Mouse (Mus musculus): ENCODE measurements around the gene Csf2rb2. TPM values are rescaled to one million over a fixed set of nuclear protein-coding genes. Genes with fewer than 3 reads are reported as not detected.
"Not testable (repeated sequence)": the region's sequence is repeated elsewhere in the genome, so short reads cannot be mapped to it uniquely, and the experiment has no call there.

Csf2rb2 gene
- polyA plus RNA-seq, 1 experiment from 2014 or later, result 0.40 TPM

- no peaks in the 10 kb centered on the region for H3K4me1 ChIP-seq
Observed at GRCm38 (mm10) chr15:78303665-78304233, 1.8 kb downstream of the Csf2rb2 start.

DNA sequence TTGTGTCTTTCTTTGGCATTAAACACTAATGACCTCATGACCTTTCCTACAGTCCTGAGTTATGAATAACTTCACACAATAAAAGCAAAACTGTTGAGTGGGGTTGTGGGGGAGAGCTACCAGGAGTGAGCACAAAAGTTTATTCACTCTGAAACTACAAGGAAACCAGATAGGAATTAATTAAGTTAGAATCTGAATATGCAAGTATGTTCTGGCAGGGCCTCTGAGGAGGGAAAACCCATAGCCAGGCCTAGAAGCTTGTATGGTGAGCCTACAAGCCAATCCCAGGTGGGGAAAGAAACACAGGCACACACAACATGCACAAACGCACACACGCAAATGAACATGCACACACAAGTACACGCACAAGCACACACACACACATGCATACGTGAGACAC lies 2.8 kb downstream of the Csf2rb2 start:
- 95% methylated on average over 4 of the region's 4 CpGs for WGBS
- H3K27ac ChIP-seq, result no peak overlapping the region
- no peaks in the 10 kb centered on the region for H3K9me3 ChIP-seq (replicated peaks)

More at GRCm38 (mm10) chr15:78303665-78304233, 1.8 kb downstream of the Csf2rb2 start:
- H3K27me3 ChIP-seq (ENCODE audit: low read depth, poor library complexity, severe bottlenecking), result no peaks in the 10 kb centered on the region
- H3K36me3 ChIP-seq, result no peaks in the 10 kb centered on the region
- no peak overlapping the region for H3K4me3 ChIP-seq
- H3K27ac ChIP-seq, result no peak overlapping the region
- no peaks in the 10 kb centered on the region for H3K9me3 ChIP-seq (replicated peaks)
- no peak for DNase-seq (ENCODE audit: low spot score)
- 87% methylated on average over 6 of the region's 6 CpGs for WGBS

GRCm38 (mm10) chr15:78300773-78301172 lies 4.7 kb downstream of the Csf2rb2 start:
- DNase-seq (ENCODE audit: low spot score), result no peak
- Histone ChIP-seq H3K27me3 (ENCODE audit: low read depth, poor library complexity, severe bottlenecking) (no peaks in the 10 kb centered on the region), H3K9me3 (replicated peaks) (no peaks in the 10 kb centered on the region), H3K4me3 (no peak overlapping the region), H3K4me1 (no peaks in the 10 kb centered on the region), H3K27ac (no peak overlapping the region), H3K36me3 (no peaks in the 10 kb centered on the region)

More for the DNA sequence above, 2.8 kb downstream of the Csf2rb2 start:
- no peak overlapping the region for H3K4me3 ChIP-seq
- H3K4me1 ChIP-seq, result no peaks in the 10 kb centered on the region
- H3K27me3 ChIP-seq (ENCODE audit: low read depth, poor library complexity, severe bottlenecking), result no peaks in the 10 kb centered on the region
- DNase-seq (ENCODE audit: low spot score), result no peak
- H3K36me3 ChIP-seq, result no peaks in the 10 kb centered on the region

GRCm38 (mm10) chr15:78299641-78300040 lies 5.9 kb downstream of the Csf2rb2 start:
- WGBS, result 80% methylated on average over 3 of the region's 3 CpGs
- no peaks in the 10 kb centered on the region for H3K4me1 ChIP-seq
- DNase-seq (ENCODE audit: low spot score), result no peak

GRCm38 (mm10) chr15:78298558-78298957 lies 7.0 kb downstream of the Csf2rb2 start:
- 91% methylated on average over 1 of the region's 1 CpGs for whole genome bisulfite sequencing
- Histone ChIP-seq H3K4me3 (no peak overlapping the region), H3K27me3 (ENCODE audit: low read depth, poor library complexity, severe bottlenecking) (no peaks in the 10 kb centered on the region), H3K9me3 (replicated peaks) (no peaks in the 10 kb centered on the region), H3K4me1 (peaks cover 2% of the 10 kb centered on the region; the same call in 1 of the 2 replicates), H3K36me3 (no peaks in the 10 kb centered on the region), H3K27ac (no peak overlapping the region)
- no peak for DNase-seq (ENCODE audit: low spot score)

More at GRCm38 (mm10) chr15:78299641-78300040, 5.9 kb downstream of the Csf2rb2 start:
- H3K4me3 ChIP-seq, result no peak overlapping the region
- no peak overlapping the region for H3K27ac ChIP-seq
- no peaks in the 10 kb centered on the region for H3K36me3 ChIP-seq
- no peaks in the 10 kb centered on the region for H3K27me3 ChIP-seq (ENCODE audit: low read depth, poor library complexity, severe bottlenecking)
- H3K9me3 ChIP-seq (replicated peaks), result no peaks in the 10 kb centered on the region

GRCm38 (mm10) chr15:78293716-78294115 lies 11.8 kb downstream of the Csf2rb2 start:
- WGBS, result 89% methylated on average over 4 of the region's 4 CpGs
- Histone ChIP-seq H3K4me1 (peaks cover 16% of the 10 kb centered on the region), H3K36me3 (no peaks in the 10 kb centered on the region), H3K9me3 (replicated peaks) (no peaks in the 10 kb centered on the region), H3K4me3 (no peak overlapping the region), H3K27ac (no peak overlapping the region), H3K27me3 (ENCODE audit: low read depth, poor library complexity, severe bottlenecking) (no peaks in the 10 kb centered on the region)
- DNase-seq (ENCODE audit: low spot score), result no peak

DNA sequence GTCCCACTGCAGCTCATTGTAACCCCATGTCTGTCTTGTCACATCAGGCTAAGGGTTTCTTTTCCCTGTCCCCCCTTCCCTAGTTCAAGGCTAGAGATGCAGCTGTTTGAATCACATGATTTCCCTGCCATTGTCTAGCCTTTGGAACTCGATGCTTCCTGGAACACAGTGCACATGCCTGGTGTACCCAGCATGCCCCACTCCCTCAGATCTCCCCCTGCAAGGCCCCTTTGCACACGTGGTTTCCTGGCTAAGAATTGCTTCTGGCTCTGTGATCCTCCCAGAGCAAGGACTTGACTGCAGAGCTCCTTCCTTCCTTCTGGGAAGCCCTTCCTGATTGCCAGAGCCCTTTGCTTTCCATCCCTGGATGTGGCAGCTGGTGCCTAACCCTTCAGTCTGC lies 12.3 kb downstream of the Csf2rb2 start:
- WGBS, result 25% methylated on average over 2 of the region's 2 CpGs
- not testable (repeated sequence) for DNase-seq (ENCODE audit: low spot score); H3K27me3 ChIP-seq (ENCODE audit: low read depth, poor library complexity, severe bottlenecking); H3K4me3 ChIP-seq; H3K36me3 ChIP-seq; H3K9me3 ChIP-seq (replicated peaks)
- Histone ChIP-seq H3K4me1 (peaks cover 16% of the 10 kb centered on the region), H3K27ac (0 out of 2 replicates have a peak overlapping the region, but pooled peaks have one; percentile 70)

- H3K36me3 ChIP-seq; H3K4me3 ChIP-seq; H3K9me3 ChIP-seq (replicated peaks); DNase-seq (ENCODE audit: low spot score); H3K27me3 ChIP-seq (ENCODE audit: low read depth, poor library complexity, severe bottlenecking); H3K27ac ChIP-seq: not testable (repeated sequence)
- peaks cover 20% of the 10 kb centered on the region for H3K4me1 ChIP-seq
- 68% methylated on average over 5 of the region's 5 CpGs for WGBS
Observed at GRCm38 (mm10) chr15:78289775-78290174, 15.7 kb downstream of the Csf2rb2 start.

GRCm38 (mm10) chr15:78287941-78288340 lies 17.6 kb downstream of the Csf2rb2 start:
- no peak for DNase-seq (ENCODE audit: low spot score)
- Histone ChIP-seq H3K4me1 (peaks cover 11% of the 10 kb centered on the region), H3K9me3 (replicated peaks) (no peaks in the 10 kb centered on the region), H3K36me3 (no peaks in the 10 kb centered on the region), H3K4me3 (no peak overlapping the region), H3K27ac (peak overlapping the region; percentile 58), H3K27me3 (ENCODE audit: low read depth, poor library complexity, severe bottlenecking) (no peaks in the 10 kb centered on the region)
- 86% methylated on average over 5 of the region's 5 CpGs for WGBS

- H3K9me3 ChIP-seq (replicated peaks), result no peaks in the 10 kb centered on the region
- no peaks in the 10 kb centered on the region for H3K36me3 ChIP-seq
- DNase-seq (ENCODE audit: low spot score), result no peak
- no peak overlapping the region for H3K27ac ChIP-seq
- 0 out of 2 replicates have a peak, but pooled peaks cover 5% of the 10 kb centered on the region for H3K4me1 ChIP-seq
- 90% methylated on average over 2 of the region's 2 CpGs for WGBS
- H3K4me3 ChIP-seq, result no peak overlapping the region
- H3K27me3 ChIP-seq (ENCODE audit: low read depth, poor library complexity, severe bottlenecking), result no peaks in the 10 kb centered on the region
Observed at GRCm38 (mm10) chr15:78278308-78278707, 27.2 kb downstream of the Csf2rb2 start.

DNA sequence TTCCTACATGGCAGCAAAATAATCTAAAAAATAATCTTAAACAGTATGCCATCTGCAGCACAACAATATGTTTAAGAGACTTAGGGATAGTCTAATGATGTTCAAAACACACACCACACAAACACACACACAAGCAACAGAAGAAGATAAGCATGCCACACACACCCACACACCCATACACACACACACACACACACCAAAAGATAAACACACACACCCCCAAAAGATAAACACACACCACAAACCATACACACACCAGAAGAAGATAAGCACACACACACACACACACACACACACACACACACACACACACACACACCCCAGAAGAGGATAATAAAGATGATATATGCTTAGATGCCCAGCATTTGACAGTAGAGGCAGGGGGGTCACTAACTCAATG lies 34.3 kb downstream of the Csf2rb2 start:
- H3K4me3 ChIP-seq, result no peak overlapping the region
- H3K27me3 ChIP-seq (ENCODE audit: low read depth, poor library complexity, severe bottlenecking), result no peaks in the 10 kb centered on the region
- 0 out of 2 replicates have a peak, but pooled peaks cover 4% of the 10 kb centered on the region for H3K4me1 ChIP-seq
- no peaks in the 10 kb centered on the region for H3K36me3 ChIP-seq
- H3K27ac ChIP-seq, result no peak overlapping the region
- no peak for DNase-seq (ENCODE audit: low spot score)
- H3K9me3 ChIP-seq (replicated peaks), result no peaks in the 10 kb centered on the region

GRCm38 (mm10) chr15:78267865-78268264 lies 37.7 kb downstream of the Csf2rb2 start:
- 77% methylated on average over 4 of the region's 4 CpGs for WGBS
- Histone ChIP-seq H3K27me3 (ENCODE audit: low read depth, poor library complexity, severe bottlenecking) (no peaks in the 10 kb centered on the region), H3K4me3 (no peak overlapping the region), H3K36me3 (no peaks in the 10 kb centered on the region), H3K9me3 (replicated peaks) (no peaks in the 10 kb centered on the region), H3K4me1 (no peaks in the 10 kb centered on the region), H3K27ac (no peak overlapping the region)
- no peak for DNase-seq (ENCODE audit: low spot score)

DNA sequence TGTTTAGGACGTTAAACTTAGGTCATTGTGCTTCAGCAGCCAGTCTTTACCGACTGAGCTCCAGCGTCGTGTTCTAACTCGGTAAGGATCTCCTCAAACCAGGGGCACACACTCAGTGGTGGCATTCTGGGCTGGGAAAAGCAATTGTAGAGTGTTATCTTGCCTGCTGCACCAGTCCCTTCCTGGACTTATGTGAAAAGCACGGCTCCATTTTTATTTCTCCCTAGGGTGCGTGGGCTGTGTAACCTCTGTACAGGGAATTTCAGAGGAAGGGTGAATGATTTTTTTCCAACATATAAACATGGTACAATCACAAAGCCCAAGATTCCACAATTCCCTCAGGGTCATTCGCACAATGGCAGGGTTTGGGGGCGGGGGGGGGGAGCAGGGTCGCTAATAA lies 38.1 kb downstream of the Csf2rb2 start:
- Histone ChIP-seq H3K4me1 (no peaks in the 10 kb centered on the region), H3K4me3 (no peak overlapping the region), H3K27me3 (ENCODE audit: low read depth, poor library complexity, severe bottlenecking) (no peaks in the 10 kb centered on the region), H3K27ac (no peak overlapping the region), H3K9me3 (replicated peaks) (no peaks in the 10 kb centered on the region), H3K36me3 (no peaks in the 10 kb centered on the region)
- 89% methylated on average over 10 of the region's 10 CpGs for WGBS
- no peak for DNase-seq (ENCODE audit: low spot score)

GRCm38 (mm10) chr15:78263286-78263685 lies 42.2 kb downstream of the Csf2rb2 start:
- Histone ChIP-seq H3K4me3 (no peak overlapping the region), H3K27ac (no peak overlapping the region), H3K36me3 (no peaks in the 10 kb centered on the region), H3K27me3 (ENCODE audit: low read depth, poor library complexity, severe bottlenecking) (no peaks in the 10 kb centered on the region), H3K9me3 (replicated peaks) (no peaks in the 10 kb centered on the region), H3K4me1 (no peaks in the 10 kb centered on the region)
- 89% methylated on average over 3 of the region's 3 CpGs for WGBS
- DNase-seq (ENCODE audit: low spot score), result no peak

Measured in limb, embryonic 10.5 days (tissue).